Mouse (Mus musculus) pancreas, adult 10 weeks (tissue): ENCODE data around the gene Dmgdh. TPM values are rescaled to one million over a fixed set of nuclear protein-coding genes. Genes with fewer than 3 reads are reported as not detected.

Experiments
- polyA plus RNA-seq: library from polyadenylated mRNA; stranded (reverse); fragments of 350-450 nt; fragmentation: Illumina TruSeq; extraction: RNeasy Lipid Tissue Mini Kit (QIAGEN cat#74804); gene quantifications from one replicate; pipeline ENCODE4 v1.2.3, GENCODE M21; 2015; ENCODE audit warnings: low read depth, low replicate concordance; ENCODE audit not compliant: insufficient read depth

Gene Dmgdh
- polyA plus RNA-seq: not detected

GRCm38 (mm10) chr13:93674131-93674561 lies at the start of gene Dmgdh, which contains the start of gene Bhmt2:
Gene Dmgdh, plus strand, starts transcription at chr13:93674433.
Gene Bhmt2, minus strand, starts transcription at chr13:93674302.

GRCm38 (mm10) chr13:93637282-93638245 lies 36.7 kb upstream of the Dmgdh start, which contains the start of gene Bhmt:
Gene Bhmt, minus strand, starts transcription at chr13:93637961.

GRCm38 (mm10) chr13:93771588-93772278 lies 97.5 kb downstream of the Dmgdh start, which contains the start of gene Arsb:
Gene Arsb, plus strand, starts transcription at chr13:93771630.

Other genes with a start within 250 kb of the Dmgdh start
- 3.5 TPM for gene Jmy, start 174.6 kb upstream of the Dmgdh start, polyA plus RNA-seq
- gene Bhmt, start 36.5 kb upstream of the Dmgdh start, polyA plus RNA-seq: not detected
- not detected for gene Bhmt2, start 131 bp upstream of the Dmgdh start, polyA plus RNA-seq
- gene Arsb, start 97.2 kb downstream of the Dmgdh start, polyA plus RNA-seq: 8.0 TPM